Mouse (Mus musculus) liver, embryonic 14.5 days (tissue): ENCODE results near the gene Arid3a. TPM values are rescaled to one million over a fixed set of nuclear protein-coding genes. Genes with fewer than 3 reads are reported as not detected.

Source experiments
- ATAC-seq: fragments of 200-750 bp; cut with Nextera tagmentation; 2 replicates; pipeline ENCODE4 v1.8.0; 2017; ENCODE audit warnings: moderate number of reproducible peaks, mild to moderate bottlenecking, moderate library complexity; ENCODE audit not compliant: insufficient read depth
- DNase-seq, 3 experiments: peaks; one replicate each; pipeline ENCODE4 v3.0.0-alpha.2; 2012 to 2013; ENCODE audit warnings: low read depth in 3 of 3, low spot score in 3 of 3
- H3K27ac ChIP-seq: fragments of 300-500 bp; sonication (generic); 2 replicates; pipeline ENCODE4 v1.5.1; 2014; ENCODE audit warnings: moderate library complexity, mild to moderate bottlenecking, control low read depth, inconsistent platforms
- H3K27me3 ChIP-seq: fragments of 300-500 bp; sonication (generic); 2 replicates; pipeline ENCODE4 v1.6.1; 2014; ENCODE audit warnings: mild to moderate bottlenecking, low read length, moderate library complexity; ENCODE audit not compliant: control insufficient read depth, insufficient read depth
- H3K36me3 ChIP-seq: fragments of 300-500 bp; sonication (generic); replicated peaks from 2 replicates; pipeline ENCODE4 v1.6.1; 2014; ENCODE audit warnings: low read depth; ENCODE audit not compliant: control insufficient read depth, insufficient read depth
- H3K4me1 ChIP-seq, 2 experiments: fragments of 200-500 bp in 1 of 2; fragments of 300-500 bp in 1 of 2; sonication (generic) in 1 of 2; replicated peaks; 2 replicates each; pipeline ENCODE4 v1.6.1; 2012 to 2014; ENCODE audit warnings: antibody characterized with exemption in 1 of 2, inconsistent platforms in 1 of 2, low read length in 1 of 2; ENCODE audit not compliant: control insufficient read depth in 2 of 2, insufficient read depth in 2 of 2
- H3K4me2 ChIP-seq: fragments of 300-500 bp; sonication (generic); 2 replicates; pipeline ENCODE4 v1.6.1; 2014; ENCODE audit warnings: low read depth, mild to moderate bottlenecking, control low read depth, moderate library complexity
- H3K4me3 ChIP-seq, 2 experiments: fragments of 200-500 bp in 1 of 2; fragments of 300-500 bp in 1 of 2; sonication (generic) in 1 of 2; 2 replicates each; pipeline ENCODE4 v1.5.1; 2012 to 2014; ENCODE audit warnings: low read depth in 2 of 2, low read length in 2 of 2, mild to moderate bottlenecking in 2 of 2, control low read depth in 1 of 2, inconsistent platforms in 1 of 2, moderate library complexity in 1 of 2; ENCODE audit not compliant: insufficient read depth in 1 of 2
- H3K9ac ChIP-seq: fragments of 300-500 bp; sonication (generic); replicated peaks from 2 replicates; pipeline ENCODE4 v1.6.1; 2014; ENCODE audit warnings: mild to moderate bottlenecking, control low read depth, moderate library complexity
- H3K9me3 ChIP-seq: fragments of 300-500 bp; sonication (generic); 2 replicates; pipeline ENCODE4 v1.6.1; 2016; ENCODE audit warnings: low read length, mixed read lengths; ENCODE audit not compliant: control insufficient read depth
- CTCF ChIP-seq: IDR thresholded peaks from 2 replicates; pipeline ENCODE4 v1.5.1; 2016; ENCODE audit warnings: antibody characterized with exemption, low read depth, control low read depth
- EP300 ChIP-seq: IDR thresholded peaks from 2 replicates; pipeline ENCODE4 v1.6.1; 2016; ENCODE audit warnings: antibody characterized with exemption, low read depth
- WGBS: fragments of 180-500 bp; shearing (Covaris S2); extraction: QIAGEN DNeasy Blood & Tissue Kit; methylation state at CpG from one replicate; pipeline ENCODE4 v1.1.7; 2014; ENCODE audit not compliant: insufficient replicate concordance; 5-methylcytosine and 5-hydroxymethylcytosine counted together
- polyA plus RNA-seq, 2 experiments: library from polyadenylated mRNA; depleted of rRNA in 1 of 2; stranded (reverse) in 1 of 2; unstranded in 1 of 2; fragments of >200 nt; fragmentation: Nextera tagmentation in 1 of 2; extraction: Ambion mirVana in 1 of 2; gene quantifications; 2 replicates each; pipeline versions ENCODE4 v1.2.1 to v1.2.3; 2012 to 2014

The Arid3a gene
- polyA plus RNA-seq, 2 experiments, result 3.9 to 5.5 TPM

DNA sequence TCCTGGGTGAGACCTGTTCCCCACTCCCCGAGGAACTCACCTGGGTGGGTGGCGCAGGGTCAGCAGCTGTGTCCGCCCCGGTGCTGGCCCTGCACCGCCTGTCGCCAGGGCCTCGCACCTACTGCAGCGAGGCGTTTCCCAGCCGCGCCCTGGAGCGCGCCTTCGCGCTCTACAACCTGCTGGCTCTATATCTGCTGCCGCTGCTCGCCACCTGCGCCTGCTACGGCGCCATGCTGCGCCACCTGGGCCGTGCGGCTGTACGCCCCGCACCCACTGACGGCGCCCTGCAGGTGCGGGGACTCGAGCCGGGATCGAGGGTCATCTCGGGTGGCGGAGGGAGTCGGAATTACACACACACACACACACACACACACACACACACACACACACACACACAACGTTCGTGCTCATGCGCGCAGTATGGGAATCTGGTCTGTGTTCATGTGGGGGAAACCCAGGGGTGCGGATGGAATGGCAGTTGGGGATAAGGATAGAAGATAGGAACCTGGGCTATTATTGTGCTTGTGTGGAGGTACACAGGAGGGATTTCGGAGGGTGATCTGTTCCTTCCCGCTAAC, 5.8 kb upstream of the Arid3a start, which contains the start of gene R3hdm4:
TSS of gene R3hdm4 (minus strand) at position 251 of the 578 bp plus-strand sequence.
- 8% methylated on average over 40 of the region's 41 CpGs for WGBS
- TF ChIP-seq CTCF, result no peak
- TF ChIP-seq EP300, result no peak
- Histone ChIP-seq H3K27me3 (peaks cover 49% of the 10 kb centered on the region), H3K4me2 (peak within 1 kb of the TSS; percentile 13), H3K36me3 (no peaks in the 10 kb centered on the region), H3K4me3 (peak within 1 kb of the TSS in 1 of 2 experiments; percentile 21; a peak in 1 of 4 replicates), H3K9ac (no peak within 1 kb of the TSS), H3K27ac (no peak within 1 kb of the TSS), H3K4me1 (peaks cover 9 to 13% of the 10 kb centered on the region in 2 experiments), H3K9me3 (no peaks in the 10 kb centered on the region)
- ATAC-seq (no peak), DNase-seq (no peak)

DNA sequence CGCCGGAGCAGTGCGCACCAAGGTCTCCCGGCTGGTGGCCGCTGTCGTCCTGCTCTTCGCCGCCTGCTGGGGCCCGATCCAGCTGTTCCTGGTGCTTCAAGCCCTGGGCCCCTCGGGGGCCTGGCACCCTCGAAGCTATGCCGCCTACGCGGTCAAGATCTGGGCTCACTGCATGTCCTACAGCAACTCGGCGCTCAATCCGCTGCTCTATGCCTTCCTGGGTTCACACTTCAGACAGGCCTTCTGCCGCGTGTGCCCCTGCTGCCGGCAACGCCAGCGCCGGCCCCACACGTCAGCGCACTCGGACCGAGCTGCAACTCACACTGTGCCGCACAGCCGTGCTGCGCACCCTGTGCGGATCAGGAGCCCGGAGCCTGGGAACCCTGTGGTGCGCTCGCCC, 5.3 kb upstream of the Arid3a start:
- no peak for ATAC-seq
- TF ChIP-seq CTCF (no peak), EP300 (no peak)
- peak overlapping the region in 1 of 2 experiments; percentile 21; a peak in 1 of 4 replicates for H3K4me3 ChIP-seq

DNA sequence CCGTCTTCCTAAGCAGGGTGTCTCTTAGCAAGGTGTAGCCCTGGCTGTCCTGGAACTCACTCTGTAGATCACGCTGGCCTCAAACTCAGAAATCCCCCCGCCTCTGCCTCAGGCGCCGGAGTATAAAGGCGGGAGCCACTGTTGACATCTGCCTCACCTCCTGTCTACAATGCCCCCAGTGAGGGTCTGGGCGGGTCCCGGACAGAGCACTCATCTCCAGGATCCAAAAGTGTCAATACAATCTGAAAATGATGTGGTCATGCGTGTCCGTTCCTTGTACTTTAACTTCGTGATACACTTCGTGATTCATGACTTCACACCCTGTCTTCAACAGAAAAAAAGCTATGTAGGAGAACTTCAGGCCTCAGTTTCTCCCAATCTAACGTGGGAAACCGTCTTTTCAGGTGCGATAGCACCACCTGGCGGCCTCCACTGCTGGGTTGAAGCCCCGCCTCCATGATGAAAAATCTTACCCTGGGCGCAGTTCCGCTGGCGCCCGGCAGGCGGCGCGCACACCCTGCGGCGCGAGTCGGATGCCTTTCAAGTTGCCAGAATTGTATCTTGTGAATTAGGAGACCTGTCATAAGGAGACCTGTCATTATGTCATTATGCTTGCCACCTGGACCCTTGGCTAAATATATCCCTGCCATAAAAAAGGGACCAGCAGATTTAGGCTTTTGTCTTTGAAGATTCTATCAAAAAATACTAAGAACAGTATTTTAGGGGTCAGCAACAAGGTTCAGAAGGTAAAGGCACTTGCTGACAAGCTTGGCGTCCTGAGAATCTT, 1.7 kb upstream of the Arid3a start:
- H3K27ac ChIP-seq, result peak overlapping the region; percentile 58; the same call in 1 of the 2 replicates
- no peak overlapping the region for H3K4me3 ChIP-seq
- H3K4me2 ChIP-seq, result peak overlapping the region; percentile 98
- no peak overlapping the region for H3K9ac ChIP-seq
- TF ChIP-seq EP300 (0 out of 2 replicates have a peak, but pooled peaks have one; percentile 32), CTCF (peak; percentile 100)
- H3K27me3 ChIP-seq, result peaks cover 24% of the 10 kb centered on the region
- DNase-seq, result peak; percentile 70 to 77 (median 72)
- 14% methylated on average over 29 of the region's 29 CpGs for WGBS
- peaks cover 9 to 12% of the 10 kb centered on the region in 2 experiments for H3K4me1 ChIP-seq
- peak; percentile 12; the same call in 1 of the 2 replicates for ATAC-seq
- no peaks in the 10 kb centered on the region for H3K36me3 ChIP-seq
- H3K9me3 ChIP-seq, result no peaks in the 10 kb centered on the region

More for the DNA sequence above, 5.3 kb upstream of the Arid3a start:
- Histone ChIP-seq H3K27me3 (peaks cover 49% of the 10 kb centered on the region), H3K9me3 (no peaks in the 10 kb centered on the region), H3K9ac (no peak overlapping the region), H3K27ac (no peak overlapping the region), H3K36me3 (no peaks in the 10 kb centered on the region), H3K4me2 (peak overlapping the region; percentile 13; the same call in 1 of the 2 replicates), H3K4me1 (peaks cover 14 to 16% of the 10 kb centered on the region in 2 experiments)
- DNase-seq, result no peak
- 10% methylated on average over 34 of the region's 34 CpGs for WGBS

DNA sequence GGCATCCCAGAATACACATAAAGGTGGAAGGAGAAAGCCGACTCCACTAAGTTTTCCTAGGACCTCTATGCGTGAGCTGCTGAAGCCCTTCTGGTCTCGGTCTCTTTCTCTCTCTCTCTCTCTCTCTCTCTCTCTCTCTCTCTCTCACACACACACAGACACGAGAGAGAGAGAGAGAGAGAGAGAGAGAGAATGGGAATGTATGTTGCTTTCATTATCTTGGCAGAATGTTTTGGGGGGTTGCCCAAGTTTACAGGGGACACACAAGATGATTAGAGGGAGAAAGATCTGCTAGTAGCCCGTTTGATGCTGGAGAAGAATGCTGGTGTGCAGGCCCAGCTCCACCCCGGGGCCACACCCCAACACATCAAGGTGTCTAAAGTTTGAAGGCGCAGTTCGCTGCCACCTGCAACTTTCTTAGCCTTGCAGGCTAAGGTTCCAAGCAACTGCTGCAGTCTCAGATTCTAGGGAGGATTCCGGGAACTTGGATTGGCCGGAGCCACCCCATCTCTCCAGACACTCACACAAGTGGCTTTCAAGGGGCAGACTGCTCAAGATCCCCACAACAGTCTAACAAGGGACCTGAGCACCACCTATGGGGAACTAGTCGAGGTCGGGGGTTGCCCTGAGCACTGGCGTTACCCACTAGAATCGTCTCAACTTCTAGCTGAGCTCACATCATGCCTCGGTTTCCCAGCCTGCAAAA, 905 bp upstream of the Arid3a start:
- H3K27me3 ChIP-seq, result peaks cover 17% of the 10 kb centered on the region
- no peaks in the 10 kb centered on the region for H3K36me3 ChIP-seq
- 9% methylated on average over 15 of the region's 15 CpGs for WGBS
- peak overlapping the region; percentile 78 for H3K9ac ChIP-seq
- no peaks in the 10 kb centered on the region for H3K9me3 ChIP-seq
- ATAC-seq (peak; percentile 1; the same call in 1 of the 2 replicates), DNase-seq (no peak)
- TF ChIP-seq CTCF, result no peak
- H3K4me1 ChIP-seq, result peaks cover 9 to 12% of the 10 kb centered on the region in 2 experiments
- H3K4me3 ChIP-seq, result peak overlapping the region; percentile 74 to 87
- H3K4me2 ChIP-seq, result peak overlapping the region; percentile 98
- H3K27ac ChIP-seq, result peak overlapping the region; percentile 58
